Mouse (Mus musculus) erythroblast, embryonic 14.5 days (primary cell): Measurements from ENCODE around the gene Gm28539.

Experiments used
- GATA1 ChIP-seq: IDR thresholded peaks from 2 replicates; pipeline ENCODE4 v1.6.1; 2012; ENCODE audit warnings: low read length, inconsistent platforms, mixed read lengths
- TAL1 ChIP-seq: IDR thresholded peaks from 3 replicates; pipeline ENCODE4 v1.6.1; 2012; ENCODE audit warnings: low read length, inconsistent platforms, mixed read lengths

DNA sequence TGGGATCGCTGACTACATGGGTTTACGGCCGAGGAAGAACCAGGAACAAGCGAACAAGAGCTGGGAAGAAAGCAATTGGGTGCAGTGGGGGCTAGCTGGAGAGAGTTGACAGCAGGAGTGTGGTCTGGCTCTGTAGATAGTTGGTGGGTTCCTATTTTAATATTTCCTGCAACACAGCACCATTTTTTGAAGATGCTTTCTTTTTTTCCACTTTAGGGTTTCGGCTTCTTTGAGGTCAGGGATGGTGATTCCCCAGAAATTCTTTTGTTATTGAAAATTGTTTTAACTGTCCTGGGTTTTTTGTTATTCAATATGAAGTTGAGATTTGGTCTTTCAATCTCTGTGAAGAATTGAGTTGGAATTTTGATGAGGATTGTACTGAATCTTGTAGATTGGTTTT is 150.5 kb downstream of the Gm28539 start:
- TF ChIP-seq TAL1, result no peak
- no peak for TF ChIP-seq GATA1
